Mouse (Mus musculus) left cerebral cortex, adult 8-10 months (tissue): ENCODE data around the gene Cd72. TPM values are rescaled to one million over a fixed set of nuclear protein-coding genes. Genes with fewer than 3 reads are reported as not detected.

Experiments used
- DNase-seq, 2 experiments: peaks; one replicate each; pipeline ENCODE4 v3.0.0; 2022; ENCODE audit warnings: low spot score in 2 of 2
- total RNA-seq, 4 experiments: library from RNA; stranded (reverse); gene quantifications; 2 replicates each; pipeline ENCODE4 v1.2.4; 2022

The Cd72 gene
- total RNA-seq, 4 experiments from 2014 or later, result 0.38 to 2.9 (median 1.6) TPM

GRCm38 (mm10) chr4:43478906-43479832, 24.7 kb upstream of the Cd72 start:
- DNase-seq, result no peak

- no peak for DNase-seq
Observed at GRCm38 (mm10) chr4:43478534-43478858, 24.1 kb upstream of the Cd72 start.

GRCm38 (mm10) chr4:43477857-43478533, 23.6 kb upstream of the Cd72 start:
- peak; percentile 65 to 84 for DNase-seq

- DNase-seq, result no peak
Observed at GRCm38 (mm10) chr4:43476604-43477003, 22.2 kb upstream of the Cd72 start.

- no peak for DNase-seq
Observed at GRCm38 (mm10) chr4:43473636-43474035, 19.2 kb upstream of the Cd72 start.

GRCm38 (mm10) chr4:43470301-43470700, 15.9 kb upstream of the Cd72 start:
- DNase-seq, result no peak

GRCm38 (mm10) chr4:43466872-43467271, 12.4 kb upstream of the Cd72 start:
- DNase-seq, result no peak

- DNase-seq, result no peak
Observed at GRCm38 (mm10) chr4:43465935-43466334, 11.5 kb upstream of the Cd72 start.

- DNase-seq, result no peak
Observed at GRCm38 (mm10) chr4:43463102-43463501, 8.7 kb upstream of the Cd72 start.

GRCm38 (mm10) chr4:43457124-43457523, 2.7 kb upstream of the Cd72 start:
- DNase-seq, result no peak

- DNase-seq, result no peak
Observed at GRCm38 (mm10) chr4:43456470-43456869, 2.0 kb upstream of the Cd72 start.

- DNase-seq, result no peak
Observed at GRCm38 (mm10) chr4:43453413-43453812, 1.0 kb downstream of the Cd72 start.

- DNase-seq, result no peak
Observed at GRCm38 (mm10) chr4:43452315-43452714, 2.1 kb downstream of the Cd72 start.

GRCm38 (mm10) chr4:43448554-43448953, 5.9 kb downstream of the Cd72 start:
- DNase-seq, result no peak

- no peak for DNase-seq
Observed at GRCm38 (mm10) chr4:43447251-43447650, 7.2 kb downstream of the Cd72 start.

- DNase-seq, result no peak
Observed at GRCm38 (mm10) chr4:43443511-43443910, 10.9 kb downstream of the Cd72 start.

- DNase-seq, result peak; percentile 51 to 80
Observed at GRCm38 (mm10) chr4:43442456-43443361, 11.7 kb downstream of the Cd72 start.

GRCm38 (mm10) chr4:43442044-43442443, 12.4 kb downstream of the Cd72 start:
- peak; percentile 98 for DNase-seq

GRCm38 (mm10) chr4:43441639-43442038, 12.8 kb downstream of the Cd72 start, which contains the start of gene Tesk1:
Gene Tesk1 (plus strand): TSS chr4:43441939.
- no peak for DNase-seq

GRCm38 (mm10) chr4:43432832-43433231, 21.6 kb downstream of the Cd72 start:
- no peak for DNase-seq

- peak; percentile 46 to 63 for DNase-seq
Observed at GRCm38 (mm10) chr4:43431690-43432089, 22.7 kb downstream of the Cd72 start.

GRCm38 (mm10) chr4:43428946-43429345, 25.5 kb downstream of the Cd72 start, which contains the start of gene Fam166b:
Gene Fam166b (minus strand): TSS chr4:43429134.
- DNase-seq, result no peak
